Mouse (Mus musculus) left cerebral cortex, adult 18-20 months (tissue): ENCODE data around the gene Zfp652. TPM values are rescaled to one million over a fixed set of nuclear protein-coding genes. Genes with fewer than 3 reads are reported as not detected.
A peak's percentile ranks its signal among the peaks of the same experiment; 100 is the strongest.

Experiments
- DNase-seq, 2 experiments: peaks; one replicate each; pipeline ENCODE4 v3.0.0; 2021 to 2022; ENCODE audit warnings: low spot score in 2 of 2, mixed read lengths in 1 of 2
- total RNA-seq, 2 experiments: library from RNA; stranded (reverse); gene quantifications; 2 replicates each; pipeline ENCODE4 v1.2.3; 2021

Zfp652 gene
- total RNA-seq, 2 experiments from 2014 or later, result 37.8 to 41.1 TPM

DNA sequence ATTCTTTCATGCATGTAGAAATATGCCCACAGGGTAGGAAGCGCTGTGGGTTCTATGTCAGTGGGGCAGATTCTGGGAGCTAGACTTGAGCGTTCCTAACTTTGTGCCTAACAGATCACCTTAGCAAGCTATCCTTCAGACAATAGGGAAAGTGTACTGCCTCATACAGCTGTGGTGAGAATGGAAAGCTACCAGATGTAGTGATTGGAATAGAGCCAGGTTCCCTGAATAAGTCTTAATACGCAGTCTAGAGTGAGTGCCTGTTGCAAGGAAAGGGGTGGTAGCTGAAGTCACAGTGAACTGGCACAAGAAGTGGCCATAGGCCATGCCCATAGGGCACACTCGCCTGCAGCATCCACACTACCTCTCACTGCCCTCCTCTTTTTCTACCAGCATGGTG is 50.5 kb downstream of the Zfp652 start:
- no peak for DNase-seq

DNA sequence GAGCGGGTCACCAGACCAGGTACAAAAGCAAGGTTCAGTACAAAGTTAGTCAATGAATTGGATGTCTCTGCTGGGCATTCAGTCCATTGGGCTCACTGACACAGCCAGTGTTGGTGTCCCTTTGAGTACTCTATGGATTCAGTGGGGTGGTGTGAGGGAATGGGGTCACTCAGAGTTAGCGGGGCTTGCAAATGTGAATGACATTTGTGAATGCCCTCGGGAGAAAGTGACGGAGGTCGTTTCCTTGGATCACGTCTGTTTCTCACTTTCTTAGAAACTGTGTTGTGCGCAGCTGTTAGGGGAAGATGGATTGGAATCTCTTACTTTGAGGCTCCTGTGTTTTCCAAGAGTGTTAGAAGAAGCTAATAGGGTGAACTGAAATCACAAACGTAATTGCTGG is 52.3 kb downstream of the Zfp652 start:
- DNase-seq, result no peak

DNA sequence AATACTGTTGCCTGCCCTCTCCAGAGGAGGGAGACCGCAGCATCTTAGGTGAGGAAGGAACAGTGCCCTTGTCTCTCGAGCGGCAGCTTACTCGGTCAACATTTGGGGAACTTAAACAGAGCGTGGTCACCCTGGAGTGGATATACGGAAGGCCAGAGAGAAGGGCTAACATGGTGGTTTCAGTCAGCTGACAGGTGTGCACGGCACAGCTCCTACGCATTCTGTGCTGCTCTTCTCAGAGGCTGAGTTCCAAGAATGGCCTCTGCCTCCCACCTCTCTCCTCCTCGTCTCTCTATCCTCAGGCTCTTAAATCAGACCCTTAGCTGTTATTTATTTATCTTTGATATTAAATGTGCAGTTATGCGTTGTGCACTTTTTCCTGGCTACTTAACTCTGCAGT is 52.9 kb downstream of the Zfp652 start:
- no peak for DNase-seq

DNA sequence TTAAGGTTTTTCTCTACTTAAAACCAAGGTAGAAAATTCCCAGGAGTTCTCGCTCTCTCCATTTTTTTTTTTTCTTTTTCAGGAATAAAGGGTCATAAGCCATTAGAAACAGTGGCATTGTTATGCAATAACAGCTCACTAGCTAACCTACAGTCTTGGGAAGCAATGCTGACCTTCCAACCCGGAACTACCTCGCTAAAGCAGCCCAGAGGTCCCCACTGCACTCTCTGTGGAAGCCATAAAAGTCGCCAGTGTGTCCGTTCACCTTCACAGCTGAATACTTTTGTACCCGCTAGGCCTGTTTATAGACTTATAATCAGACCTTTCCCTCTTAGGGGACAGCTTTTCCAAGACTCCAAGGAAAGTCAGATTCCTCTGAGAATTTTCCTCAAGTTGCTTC is 55.8 kb downstream of the Zfp652 start:
- no peak for DNase-seq

DNA sequence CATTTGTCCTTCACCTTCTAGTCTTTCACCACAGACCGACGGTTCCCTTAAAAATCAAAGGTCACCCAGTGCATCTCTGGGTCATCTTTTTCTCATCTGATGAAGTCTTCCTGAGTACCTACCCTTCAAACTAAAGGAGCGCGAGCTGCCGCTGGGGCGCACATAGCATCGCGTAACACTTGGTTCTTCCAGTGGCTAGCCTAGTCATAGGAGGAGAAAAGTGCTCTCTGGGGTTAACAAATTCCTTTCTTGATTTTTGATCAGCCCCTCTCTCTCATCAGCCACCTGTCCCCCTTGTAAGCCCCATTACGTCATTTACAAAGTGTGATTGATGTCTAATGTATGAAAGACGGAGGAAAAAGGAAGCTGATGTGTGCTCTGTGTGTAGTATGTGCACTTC is 56.7 kb downstream of the Zfp652 start:
- no peak for DNase-seq

DNA sequence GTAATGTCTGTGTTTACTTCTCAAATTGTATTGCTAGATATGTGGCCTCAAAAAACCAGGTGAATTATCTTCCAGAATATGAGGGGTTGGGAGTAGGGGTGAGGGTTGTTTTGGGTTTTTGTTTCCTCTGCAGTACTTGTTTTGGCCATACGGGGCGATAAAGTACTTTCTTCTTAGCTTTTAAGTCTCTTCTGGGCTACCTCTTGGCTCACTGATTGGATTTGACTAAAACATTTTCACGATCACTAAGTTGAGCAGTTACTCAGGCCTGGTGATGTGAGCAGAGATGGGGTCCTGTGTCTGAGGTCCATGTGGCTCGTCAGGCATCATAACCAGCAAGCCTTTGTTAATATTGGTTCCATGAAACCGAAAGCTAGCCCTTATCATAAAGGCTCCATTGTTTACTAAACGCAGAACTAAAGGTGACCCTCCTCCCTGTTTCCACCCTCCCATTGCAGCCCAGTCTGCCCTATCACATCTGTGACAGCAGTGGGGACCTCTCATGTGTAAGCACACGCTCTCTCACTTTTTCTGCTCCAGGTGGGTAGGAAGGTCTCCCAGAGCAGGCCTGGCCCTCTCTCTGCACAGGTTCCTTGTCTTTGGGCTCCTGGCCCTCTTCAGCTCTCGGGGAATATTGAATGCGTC is 58.4 kb downstream of the Zfp652 start:
- peak in 1 of 2 experiments; percentile 20 for DNase-seq

DNA sequence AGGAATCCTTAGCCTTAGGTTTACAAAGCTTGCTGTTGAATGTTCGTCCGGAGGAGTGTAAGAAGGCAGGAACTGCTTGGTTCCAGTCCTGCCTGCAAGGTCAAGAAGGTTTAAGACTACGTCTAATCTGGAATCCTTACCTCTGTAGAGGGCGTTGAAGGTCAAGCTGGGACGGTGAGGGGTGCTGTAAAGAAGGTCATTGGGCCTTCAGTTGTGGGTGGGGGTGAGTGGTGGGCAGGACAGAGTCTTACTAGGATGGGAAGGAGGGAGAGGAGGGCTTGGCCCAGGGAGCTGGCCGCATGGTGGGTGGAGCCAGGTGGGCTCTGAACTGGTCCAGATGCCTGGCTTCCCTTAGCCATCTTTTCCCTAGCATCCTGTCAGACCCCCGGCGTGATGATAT is 59.2 kb downstream of the Zfp652 start:
- no peak for DNase-seq

DNA sequence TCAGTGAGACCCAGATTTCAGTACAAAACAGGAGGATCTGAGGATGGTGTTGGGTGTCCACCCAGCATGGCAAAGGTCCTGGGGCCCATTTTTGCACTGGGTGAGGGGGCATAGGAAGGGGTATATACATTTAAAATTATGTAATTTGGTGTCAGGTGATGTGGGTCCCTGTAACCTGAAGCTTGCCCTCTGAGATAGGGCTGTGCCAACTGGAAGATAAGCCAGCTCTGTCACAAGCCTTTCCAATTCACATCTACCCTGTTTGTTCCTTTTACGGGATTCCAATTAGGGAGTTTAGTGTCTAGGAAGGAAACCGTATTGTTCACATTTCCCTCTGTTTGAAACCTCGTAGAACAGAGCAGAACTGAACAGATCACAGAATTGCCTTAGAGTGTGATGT is 60.8 kb downstream of the Zfp652 start:
- no peak for DNase-seq

DNA sequence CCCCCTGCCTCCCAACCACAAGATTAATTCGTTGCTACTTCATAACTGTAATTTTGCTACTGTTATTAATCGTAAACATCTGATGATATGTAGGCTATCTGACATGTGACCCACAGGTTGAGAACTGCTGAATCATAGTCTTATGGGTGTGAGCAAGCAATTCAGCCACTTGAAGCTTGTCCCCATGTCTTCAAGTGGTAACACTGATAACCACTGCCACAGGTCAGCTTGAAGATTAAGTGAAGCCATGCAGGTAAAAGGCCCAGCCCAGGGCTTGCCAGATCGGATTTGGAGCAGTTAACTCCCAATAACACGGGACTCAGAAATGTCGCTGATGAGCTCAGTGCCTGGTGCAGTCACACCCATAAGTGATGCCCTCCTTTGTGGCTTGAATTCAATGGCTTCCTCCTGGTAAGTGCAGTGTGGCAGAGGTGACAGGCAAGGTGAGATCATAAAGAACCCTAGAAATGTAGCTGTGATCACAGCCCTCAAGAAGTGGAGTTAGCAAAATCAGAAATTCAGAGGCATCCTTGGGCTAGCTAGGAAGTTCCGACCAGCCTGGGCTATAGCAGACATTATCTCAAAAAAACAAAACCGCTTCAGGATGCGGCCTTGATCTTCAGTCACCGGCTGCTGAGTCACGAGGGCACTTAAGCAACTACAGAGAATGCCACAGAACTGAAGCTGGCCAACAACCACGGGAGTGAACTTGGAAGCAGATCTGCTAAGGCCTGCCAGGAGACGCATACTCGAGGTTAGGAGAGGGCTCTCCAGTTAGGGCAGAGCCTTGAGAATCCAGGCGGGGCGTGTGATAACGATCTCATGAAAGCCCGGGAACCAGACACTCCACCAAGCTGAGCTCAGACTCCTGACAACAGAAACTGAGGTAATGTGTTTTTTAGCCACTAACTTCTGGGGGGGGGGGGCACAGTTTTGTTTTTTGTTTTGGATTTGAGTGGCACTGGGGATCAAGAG is 65.1 kb downstream of the Zfp652 start:
- no peak for DNase-seq

DNA sequence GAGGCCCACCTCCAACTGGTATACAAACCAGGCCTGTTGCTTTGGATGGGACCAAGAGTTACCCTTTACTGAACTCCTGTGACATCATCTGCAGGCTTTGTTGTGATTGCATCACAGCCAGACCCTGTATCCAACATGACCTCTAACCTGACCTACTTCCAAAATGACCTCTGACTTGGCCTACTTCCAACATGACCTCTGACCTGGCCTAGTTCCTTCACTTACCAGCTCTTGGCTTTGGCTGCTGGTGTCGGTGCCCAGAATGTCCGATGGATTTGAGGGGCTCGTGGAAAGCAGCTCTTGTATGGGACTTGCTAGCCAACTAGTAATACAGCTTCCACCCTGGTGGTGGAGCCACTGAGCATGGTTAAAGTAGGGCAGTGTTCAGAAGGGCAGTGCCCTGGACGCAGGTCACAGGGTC is 66.4 kb downstream of the Zfp652 start:
- no peak for DNase-seq

DNA sequence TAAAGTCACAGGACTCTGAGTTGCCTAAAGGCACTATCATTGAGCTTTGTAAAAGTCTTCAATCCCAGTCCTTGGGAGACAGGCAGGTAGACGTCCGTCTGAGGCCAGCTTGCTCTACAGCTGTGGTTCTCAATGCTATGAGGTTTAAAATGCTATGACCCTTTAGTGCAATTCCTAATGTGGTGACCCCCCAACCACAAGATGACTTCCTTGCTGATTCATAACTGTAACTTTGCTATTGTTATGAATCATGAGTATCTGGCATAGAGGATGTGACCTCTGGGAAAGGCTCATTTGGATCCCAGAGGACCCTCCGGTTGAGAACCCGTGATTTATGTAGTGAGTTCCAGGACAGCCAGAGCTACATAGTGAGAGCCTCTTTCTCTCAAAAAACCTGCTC is 66.9 kb downstream of the Zfp652 start:
- no peak for DNase-seq

DNA sequence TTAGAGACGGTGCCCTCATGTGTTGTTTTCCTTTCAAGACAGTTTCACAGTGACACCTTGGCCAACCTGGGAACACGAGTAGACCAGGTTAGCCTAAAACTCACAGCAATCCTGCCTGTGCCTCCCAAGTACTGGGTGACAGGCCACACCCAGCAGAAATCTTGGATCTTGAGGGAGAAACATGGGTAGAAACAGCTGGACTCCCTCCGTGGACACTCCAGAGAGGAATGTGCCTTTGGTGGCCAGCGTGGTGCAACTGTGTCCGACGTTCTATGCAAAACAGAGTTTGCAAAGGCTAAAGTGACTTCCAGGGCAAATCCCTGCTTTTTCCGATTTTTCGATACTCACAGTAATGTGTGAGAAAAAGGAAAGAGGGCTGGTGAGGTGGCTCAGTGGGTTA is 68.0 kb downstream of the Zfp652 start:
- no peak for DNase-seq

DNA sequence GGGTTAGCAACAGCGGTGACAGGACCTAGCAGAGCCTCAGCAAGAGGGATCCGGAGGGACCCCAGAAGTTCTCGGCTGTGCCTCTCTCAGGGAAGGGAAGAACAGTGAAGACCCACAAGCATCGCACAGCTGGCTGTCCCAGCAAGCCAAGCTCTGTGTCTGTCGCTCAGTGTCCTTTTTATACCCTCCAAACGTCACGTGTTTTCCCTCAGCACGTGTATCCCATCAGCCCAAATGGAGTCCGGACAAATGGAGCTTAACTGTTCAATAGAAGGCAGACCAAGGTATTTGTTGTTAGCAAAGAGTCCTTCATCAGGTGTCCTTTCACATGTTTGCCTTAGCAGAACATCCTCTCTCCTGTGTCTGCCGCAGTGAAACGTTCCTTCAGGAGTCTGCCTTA is 69.1 kb downstream of the Zfp652 start:
- DNase-seq, result no peak

DNA sequence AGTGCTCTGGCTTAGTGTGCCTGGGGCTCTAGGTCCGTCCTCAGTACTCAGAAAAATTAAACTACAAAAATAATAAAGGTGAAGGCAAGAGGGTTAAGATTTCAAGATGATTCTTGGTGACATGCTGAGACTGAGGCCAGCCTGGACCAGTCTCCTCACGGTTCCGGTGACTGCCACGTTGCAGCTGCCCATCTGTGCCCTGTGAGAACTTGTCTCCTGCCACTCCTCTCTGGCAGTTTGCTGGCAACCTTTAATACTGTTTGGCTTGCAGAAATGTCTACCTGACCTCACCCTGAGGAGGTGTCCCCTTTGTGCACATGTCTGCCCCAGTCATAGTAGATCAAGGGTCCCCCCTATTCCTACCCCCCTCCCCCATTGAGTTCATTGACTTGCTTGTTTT is 71.0 kb downstream of the Zfp652 start:
- DNase-seq, result no peak

DNA sequence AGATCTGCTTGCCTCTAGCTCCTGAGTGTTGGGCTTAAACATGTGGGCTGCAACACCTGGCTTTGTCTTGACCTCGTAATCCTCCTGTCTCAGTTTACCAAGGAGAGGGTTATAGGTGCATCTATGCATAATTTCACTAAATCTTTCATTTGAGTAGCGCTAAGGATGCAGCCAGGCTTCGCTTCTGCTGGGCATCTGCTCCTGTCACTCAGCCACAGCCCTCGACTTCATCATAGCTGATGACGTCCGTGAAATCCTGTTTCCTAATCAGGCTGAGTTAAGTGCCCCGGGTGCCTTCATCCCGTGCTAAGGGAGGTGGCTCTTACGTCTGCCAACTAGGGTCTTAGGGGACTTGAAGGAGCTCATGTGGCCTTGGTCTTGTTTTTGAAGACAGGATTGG is 71.5 kb downstream of the Zfp652 start:
- DNase-seq, result no peak

DNA sequence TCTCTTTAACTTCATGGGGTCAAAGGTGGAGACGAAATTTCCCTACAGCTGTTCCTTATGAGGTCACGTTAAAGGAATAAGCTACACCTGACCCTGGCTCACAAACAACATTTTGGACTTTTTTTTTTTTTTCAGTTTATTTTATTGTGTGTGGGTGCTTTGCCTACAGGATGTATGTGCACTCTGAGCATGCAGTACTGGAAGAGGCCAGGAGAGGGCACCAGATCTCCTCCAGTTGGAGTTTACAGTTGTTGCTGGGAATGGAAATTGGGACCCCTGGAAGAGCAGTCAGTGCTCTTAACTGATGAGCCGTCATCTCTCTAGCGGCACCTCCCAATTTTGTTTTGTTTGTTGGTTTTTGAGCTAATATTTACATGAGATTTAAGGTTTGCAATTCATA is 73.2 kb downstream of the Zfp652 start:
- DNase-seq, result no peak

DNA sequence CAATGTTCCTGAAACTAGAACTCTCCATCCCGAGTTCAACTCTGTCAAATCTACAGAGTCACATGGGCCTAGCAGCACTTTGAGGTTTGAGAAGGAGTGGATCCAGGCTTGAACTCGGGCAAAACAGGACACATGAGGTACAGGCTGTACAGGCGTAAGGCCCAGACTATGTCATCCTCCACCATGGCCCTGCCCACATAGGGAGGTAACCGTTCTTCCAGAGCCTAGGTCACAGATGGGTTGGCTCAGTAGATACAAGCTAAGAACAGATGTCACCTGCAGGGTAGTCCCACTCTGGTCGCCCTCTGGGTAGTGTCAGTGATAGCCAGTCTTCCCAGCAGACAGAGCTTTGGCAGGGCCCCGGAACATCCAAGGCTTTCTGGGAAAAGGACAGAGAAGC is 74.0 kb downstream of the Zfp652 start:
- no peak for DNase-seq

DNA sequence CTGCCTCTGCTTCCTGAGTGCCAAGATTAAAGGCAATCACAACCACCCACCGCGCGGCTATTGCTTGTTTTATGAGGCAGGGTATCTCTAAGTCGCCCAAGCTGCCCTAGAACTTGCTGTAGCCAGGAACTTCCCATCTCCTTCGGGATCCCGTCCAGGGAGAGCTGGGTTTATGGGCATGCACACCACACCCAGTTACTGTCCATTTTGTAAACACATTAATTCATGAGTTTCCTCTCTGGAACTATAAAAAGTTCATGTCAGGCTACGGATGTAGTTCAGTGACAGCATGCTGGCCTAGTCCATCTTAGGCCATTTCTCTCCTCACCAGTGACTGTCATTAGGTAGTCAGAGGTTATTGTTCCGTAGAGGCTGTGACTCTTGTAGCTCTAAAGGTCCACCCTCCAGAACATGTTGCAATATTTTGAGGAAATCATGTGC is 77.0 kb downstream of the Zfp652 start:
- no peak for DNase-seq

DNA sequence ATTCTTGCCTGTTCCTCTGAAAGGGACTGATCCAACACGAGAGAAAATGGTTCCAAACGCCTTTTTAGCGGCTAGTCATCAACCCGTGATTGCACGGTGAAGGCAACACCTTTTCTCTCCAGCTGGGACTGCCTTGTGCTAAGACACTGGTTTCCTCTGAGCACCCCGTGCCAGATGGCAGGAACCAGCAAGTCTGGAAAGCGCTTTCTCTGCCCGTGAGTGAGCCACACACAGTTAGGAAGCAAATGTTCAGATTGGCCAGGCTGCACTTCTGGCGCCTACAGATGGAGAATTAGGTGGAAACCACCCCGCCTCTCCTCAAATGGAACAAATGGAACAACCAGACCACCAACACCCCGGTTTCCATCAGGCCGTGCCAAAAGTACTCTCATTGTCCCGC is 79.3 kb downstream of the Zfp652 start:
- peak; percentile 49 to 59 for DNase-seq

DNA sequence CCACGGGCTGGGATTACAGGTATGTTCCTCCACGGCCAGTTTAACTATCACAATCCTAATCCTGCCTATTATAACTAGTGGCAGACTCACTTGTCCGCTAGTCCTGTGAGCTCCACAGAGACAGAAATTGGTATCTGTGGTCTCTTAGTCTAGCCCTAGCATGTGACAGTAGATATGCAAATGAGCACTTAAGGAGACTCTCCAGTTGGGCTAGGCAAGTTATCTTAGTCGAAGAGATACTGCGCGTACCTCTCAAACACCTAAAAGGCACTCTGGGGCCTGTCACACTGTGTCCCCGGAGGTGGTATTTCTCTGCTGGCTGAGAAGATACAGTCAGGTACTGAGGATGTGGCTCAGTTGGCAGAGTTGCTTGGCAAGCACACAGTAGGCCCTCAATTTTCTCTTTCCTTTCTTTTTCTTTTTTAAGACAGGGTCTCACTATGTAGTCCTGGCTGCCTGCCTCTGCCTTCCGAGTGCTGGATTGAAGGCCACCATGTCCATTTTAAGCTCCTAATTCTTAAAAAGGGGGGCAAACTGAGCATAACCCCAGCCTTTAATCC is 80.6 kb downstream of the Zfp652 start:
- no peak for DNase-seq

DNA sequence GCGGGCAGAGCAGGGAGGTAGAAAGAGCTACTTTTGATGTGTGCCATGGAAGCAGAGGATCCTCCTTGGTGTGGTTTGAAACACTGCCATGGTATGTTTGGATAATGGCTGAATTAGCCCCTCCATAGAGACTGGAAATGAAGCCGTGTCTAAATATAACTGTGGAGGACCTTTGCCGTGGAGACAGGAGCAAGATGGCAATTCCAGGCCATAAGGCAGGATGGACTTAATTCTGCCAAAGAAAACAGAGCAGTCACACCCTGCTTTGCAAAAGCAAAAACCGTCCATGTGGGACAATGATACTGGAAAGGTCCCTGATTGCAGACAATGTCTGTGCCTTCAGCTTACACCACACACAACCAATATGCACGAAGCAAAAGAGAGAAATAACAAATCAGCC is 81.7 kb downstream of the Zfp652 start:
- no peak for DNase-seq

DNA sequence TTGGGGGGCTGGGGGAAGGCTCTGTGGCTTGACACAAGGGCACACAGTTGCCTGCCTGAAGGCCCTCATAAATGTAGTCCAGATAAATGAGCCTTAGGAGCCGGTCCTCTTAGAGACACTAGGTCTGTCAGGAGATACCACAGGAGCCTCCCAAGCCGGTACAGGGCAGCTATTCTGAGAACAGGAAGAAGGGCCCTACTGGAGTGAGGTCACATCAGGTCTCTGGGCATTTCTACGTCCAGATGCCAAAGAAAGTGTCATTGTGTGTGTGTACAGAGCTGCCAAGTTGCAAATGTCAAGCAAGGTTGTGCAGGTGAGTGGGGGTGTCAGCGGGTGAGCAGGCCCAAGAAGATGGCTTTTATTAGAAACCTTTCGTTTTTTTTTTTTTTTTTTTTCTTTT is 83.1 kb downstream of the Zfp652 start:
- no peak for DNase-seq
